Mouse (Mus musculus) heart, postnatal 0 days (tissue): ENCODE data around the gene Midn. TPM values are rescaled to one million over a fixed set of nuclear protein-coding genes. Genes with fewer than 3 reads are reported as not detected.

ENCODE experiments used
- ATAC-seq: fragments of 200-750 bp; cut with Nextera tagmentation; 2 replicates; pipeline ENCODE4 v1.8.0; 2017; ENCODE audit warnings: low read depth, moderate number of reproducible peaks, moderate library complexity; ENCODE audit not compliant: insufficient read depth
- DNase-seq: peaks from one replicate; pipeline ENCODE4 v3.0.0-alpha.2; 2016; ENCODE audit warnings: low spot score
- H3K27ac ChIP-seq: fragments of 300-500 bp; sonication (generic); 2 replicates; pipeline ENCODE4 v1.5.1; 2014; ENCODE audit warnings: low read depth, mild to moderate bottlenecking
- H3K27me3 ChIP-seq: fragments of 300-500 bp; sonication (generic); 2 replicates; pipeline ENCODE4 v1.6.1; 2014; ENCODE audit warnings: low read length, mixed read lengths; ENCODE audit not compliant: control insufficient read depth, insufficient read depth
- H3K36me3 ChIP-seq: fragments of 300-500 bp; sonication (generic); replicated peaks from 2 replicates; pipeline ENCODE4 v1.6.1; 2014; ENCODE audit warnings: low read length, mixed read lengths; ENCODE audit not compliant: control insufficient read depth, insufficient read depth
- H3K4me1 ChIP-seq: fragments of 300-500 bp; sonication (generic); 2 replicates; pipeline ENCODE4 v1.6.1; 2014; ENCODE audit warnings: antibody characterized with exemption; ENCODE audit not compliant: control insufficient read depth, insufficient read depth
- H3K4me2 ChIP-seq: fragments of 300-500 bp; sonication (generic); 2 replicates; pipeline ENCODE4 v1.6.1; 2014; ENCODE audit warnings: low read depth, mild to moderate bottlenecking, low read length, moderate library complexity
- H3K4me3 ChIP-seq: fragments of 300-500 bp; sonication (generic); 2 replicates; pipeline ENCODE4 v1.5.1; 2014; ENCODE audit warnings: low read depth, low read length
- H3K9ac ChIP-seq: fragments of 300-500 bp; sonication (generic); replicated peaks from 2 replicates; pipeline ENCODE4 v1.6.1; 2014; ENCODE audit warnings: low read depth, low read length, mixed read lengths
- H3K9me3 ChIP-seq: fragments of 300-500 bp; sonication (generic); replicated peaks from 2 replicates; pipeline ENCODE4 v1.6.1; 2016; ENCODE audit warnings: low read length; ENCODE audit not compliant: control insufficient read depth
- CTCF ChIP-seq: IDR thresholded peaks from 2 replicates; pipeline ENCODE4 v1.5.1; 2016; ENCODE audit warnings: antibody characterized with exemption, control low read depth, low read depth
- EP300 ChIP-seq: IDR thresholded peaks from 2 replicates; pipeline ENCODE4 v1.6.1; 2016; ENCODE audit warnings: antibody characterized with exemption, low read depth
- WGBS: fragments of 180-500 bp; shearing (Covaris S2); extraction: QIAGEN DNeasy Blood & Tissue Kit; methylation state at CpG from one replicate; pipeline ENCODE4 v1.1.7; 2014; 5-methylcytosine and 5-hydroxymethylcytosine counted together
- polyA plus RNA-seq: library from polyadenylated mRNA; unstranded; fragments of >200 nt; fragmentation: Nextera tagmentation; extraction: Ambion mirVana; gene quantifications from 2 replicates; pipeline ENCODE4 v1.2.1, GENCODE M21; 2015
- total RNA-seq: library from RNA; depleted of rRNA; stranded (reverse); fragments of >200 nt; gene quantifications from 2 replicates; pipeline ENCODE4 v1.2.3, GENCODE M21; 2014; ENCODE audit warnings: low replicate concordance

Gene Midn
- total and polyA plus RNA-seq, 2 experiments from 2014 or later: 15.8 to 100 TPM

GRCm38 (mm10) chr10:80169070-80169469, 21.0 kb downstream of the Midn start:
- Histone ChIP-seq H3K36me3 (peaks cover 28% of the 10 kb centered on the region), H3K4me3 (peak overlapping the region; percentile 90), H3K4me2 (peak overlapping the region; percentile 69), H3K27ac (peak overlapping the region; percentile 100), H3K9ac (peak overlapping the region; percentile 96), H3K4me1 (peaks cover 29% of the 10 kb centered on the region), H3K27me3 (no peaks in the 10 kb centered on the region), H3K9me3 (no peaks in the 10 kb centered on the region)
- no peak for DNase-seq
- no peak for ATAC-seq
- WGBS: 31% methylated on average over 1 of the region's 1 CpGs
- no peak for TF ChIP-seq CTCF
- no peak for TF ChIP-seq EP300

- H3K4me3 ChIP-seq: no peak overlapping the region
- ATAC-seq: no peak
- H3K4me1 ChIP-seq: peaks cover 23% of the 10 kb centered on the region
- no peaks in the 10 kb centered on the region for H3K27me3 ChIP-seq
- no peaks in the 10 kb centered on the region for H3K9me3 ChIP-seq
- H3K36me3 ChIP-seq: peaks cover 28% of the 10 kb centered on the region
- H3K4me2 ChIP-seq: no peak overlapping the region
- H3K9ac ChIP-seq: no peak overlapping the region
- 88% methylated on average over 7 of the region's 7 CpGs for WGBS
- TF ChIP-seq CTCF (no peak), EP300 (no peak)
- no peak overlapping the region for H3K27ac ChIP-seq
- DNase-seq: no peak
Measured at GRCm38 (mm10) chr10:80169651-80170050, 21.6 kb downstream of the Midn start.

- Histone ChIP-seq H3K27me3 (no peaks in the 10 kb centered on the region), H3K4me2 (no peak overlapping the region), H3K36me3 (peaks cover 28% of the 10 kb centered on the region), H3K9ac (no peak overlapping the region), H3K9me3 (no peaks in the 10 kb centered on the region), H3K4me1 (peaks cover 22% of the 10 kb centered on the region), H3K4me3 (no peak overlapping the region), H3K27ac (no peak overlapping the region)
- no peak for ATAC-seq
- no peak for DNase-seq
- WGBS: 96% methylated on average over 16 of the region's 16 CpGs
- TF ChIP-seq EP300 (no peak), CTCF (no peak)
Measured at GRCm38 (mm10) chr10:80170052-80170451, 22.0 kb downstream of the Midn start.

GRCm38 (mm10) chr10:80170601-80171021, 22.5 kb downstream of the Midn start:
- no peak for ATAC-seq
- H3K36me3 ChIP-seq: peaks cover 28% of the 10 kb centered on the region
- H3K27ac ChIP-seq: no peak overlapping the region
- no peak for TF ChIP-seq EP300
- no peak for TF ChIP-seq CTCF
- no peaks in the 10 kb centered on the region for H3K27me3 ChIP-seq
- no peak for DNase-seq
- H3K4me2 ChIP-seq: no peak overlapping the region
- WGBS: 94% methylated on average over 19 of the region's 19 CpGs
- H3K4me3 ChIP-seq: no peak overlapping the region
- peaks cover 18% of the 10 kb centered on the region for H3K4me1 ChIP-seq
- no peak overlapping the region for H3K9ac ChIP-seq
- no peaks in the 10 kb centered on the region for H3K9me3 ChIP-seq

GRCm38 (mm10) chr10:80171252-80171651, 23.2 kb downstream of the Midn start:
- no peak for DNase-seq
- Histone ChIP-seq H3K4me3 (no peak overlapping the region), H3K27me3 (no peaks in the 10 kb centered on the region), H3K9me3 (no peaks in the 10 kb centered on the region), H3K4me1 (peaks cover 13% of the 10 kb centered on the region), H3K4me2 (no peak overlapping the region), H3K9ac (no peak overlapping the region), H3K36me3 (peaks cover 28% of the 10 kb centered on the region), H3K27ac (no peak overlapping the region)
- TF ChIP-seq EP300 (no peak), CTCF (no peak)
- WGBS: 86% methylated on average over 15 of the region's 15 CpGs
- ATAC-seq: no peak
